Mouse (Mus musculus) lung, postnatal 4 days (tissue): Measurements from ENCODE around the gene 1700061G19Rik.

ENCODE experiments used
- DNase-seq, 2 experiments: peaks; one replicate each; pipeline ENCODE4 v3.0.0; 2021

The 1700061G19Rik gene

GRCm38 (mm10) chr17:56872512-56872911, 2.8 kb upstream of the 1700061G19Rik start:
- DNase-seq, result no peak

GRCm38 (mm10) chr17:56874237-56874636, 1.0 kb upstream of the 1700061G19Rik start, which contains the start of gene Acsbg2:
Gene Acsbg2, minus strand, starts transcription at chr17:56874447.
- DNase-seq, result no peak

GRCm38 (mm10) chr17:56876465-56876864, 1.2 kb downstream of the 1700061G19Rik start:
- no peak for DNase-seq

DNA sequence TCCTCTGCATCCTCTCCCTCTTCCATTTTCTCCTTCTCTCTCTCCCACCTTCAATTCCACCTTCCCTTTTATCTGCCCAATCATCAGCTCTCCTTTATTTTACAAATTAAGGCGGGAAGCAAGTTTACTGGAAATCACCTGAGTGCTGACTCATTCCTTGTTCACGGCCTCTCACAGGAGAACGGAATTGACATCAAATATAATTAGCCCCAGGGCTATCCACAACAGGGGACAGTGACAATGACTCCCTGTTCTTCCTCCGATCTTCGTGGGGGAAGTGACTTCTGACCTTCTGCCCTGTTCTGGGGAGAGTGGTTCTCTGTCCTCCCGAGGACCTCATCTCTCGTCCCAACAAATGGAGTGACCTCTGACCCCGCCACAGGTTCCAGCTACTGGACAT, 1.7 kb downstream of the 1700061G19Rik start:
- DNase-seq, result no peak

GRCm38 (mm10) chr17:56877426-56877825, 2.1 kb downstream of the 1700061G19Rik start:
- DNase-seq, result peak in 1 of 2 experiments; percentile 65

GRCm38 (mm10) chr17:56883612-56884011, 8.3 kb downstream of the 1700061G19Rik start:
- DNase-seq, result peak; percentile 47 to 53

DNA sequence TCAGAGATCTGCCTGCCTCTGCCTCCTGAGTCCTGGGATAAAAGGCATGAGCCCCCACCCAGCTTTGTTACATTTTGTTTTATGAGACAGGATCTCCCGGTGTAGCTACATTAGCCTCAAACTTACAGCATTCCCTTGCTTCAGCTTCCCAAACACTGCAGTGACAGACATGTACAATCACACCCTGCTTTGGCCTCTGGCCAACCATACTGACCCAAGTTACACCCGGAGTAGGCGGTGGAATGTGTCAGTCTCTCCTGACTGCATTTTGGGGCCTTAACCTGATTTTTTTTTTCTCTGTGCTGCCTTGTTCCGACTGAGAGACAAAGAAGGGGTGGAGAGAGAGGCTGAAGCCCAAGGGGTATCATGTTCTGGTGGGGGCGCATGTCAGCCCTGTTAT, 9.1 kb downstream of the 1700061G19Rik start:
- peak; percentile 55 to 58 for DNase-seq

- DNase-seq, result no peak
These were observed 9.5 kb downstream of the 1700061G19Rik start for GRCm38 (mm10) chr17:56884809-56885208.

DNA sequence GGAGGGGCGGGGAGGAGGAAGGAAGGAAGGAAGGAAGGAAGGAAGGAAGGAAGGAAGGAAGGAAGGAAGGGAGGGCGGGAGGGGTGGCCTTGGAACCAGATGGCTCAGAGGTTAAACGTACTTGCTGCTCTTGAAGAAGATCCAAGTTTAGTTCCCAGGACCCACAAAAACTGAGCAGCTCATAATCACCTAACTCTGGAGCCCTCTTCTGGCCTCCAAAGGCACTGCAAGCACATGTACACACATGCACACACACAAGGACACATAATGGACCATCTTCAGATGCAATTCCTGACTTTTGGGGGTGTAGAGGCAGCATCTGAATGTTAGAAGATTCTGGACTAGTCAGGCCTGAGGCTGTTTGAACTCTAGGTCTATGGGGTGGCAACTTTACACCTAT, 12.8 kb downstream of the 1700061G19Rik start:
- no peak for DNase-seq

- DNase-seq, result no peak
These were observed 14.7 kb downstream of the 1700061G19Rik start for GRCm38 (mm10) chr17:56890018-56890417.

- no peak for DNase-seq
These were observed 20.2 kb downstream of the 1700061G19Rik start for GRCm38 (mm10) chr17:56895368-56895918.

GRCm38 (mm10) chr17:56896513-56897129, 21.3 kb downstream of the 1700061G19Rik start:
- no peak for DNase-seq

GRCm38 (mm10) chr17:56897630-56898195, 22.4 kb downstream of the 1700061G19Rik start:
- DNase-seq, result peak; percentile 81 to 87

DNA sequence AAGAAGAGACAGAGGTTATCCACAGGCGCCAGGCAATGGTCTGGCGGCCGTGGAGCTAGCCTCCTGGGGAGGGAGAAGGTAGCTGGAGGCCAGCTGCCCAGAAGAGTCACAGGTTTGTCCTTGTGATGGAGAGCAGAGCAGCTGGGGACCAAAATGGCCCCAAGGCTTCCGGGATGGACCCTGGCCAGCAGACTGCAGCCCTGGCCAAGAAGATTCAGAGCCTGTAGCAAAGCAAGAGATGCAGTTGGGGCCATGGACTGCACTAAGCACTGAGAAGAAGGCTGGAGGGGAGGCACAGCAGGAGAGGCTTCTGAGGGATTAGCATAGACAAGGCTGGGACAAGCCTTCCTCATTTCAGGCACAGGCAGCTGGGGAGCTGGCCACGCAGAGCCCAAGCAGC, 27.4 kb downstream of the 1700061G19Rik start:
- no peak for DNase-seq

DNA sequence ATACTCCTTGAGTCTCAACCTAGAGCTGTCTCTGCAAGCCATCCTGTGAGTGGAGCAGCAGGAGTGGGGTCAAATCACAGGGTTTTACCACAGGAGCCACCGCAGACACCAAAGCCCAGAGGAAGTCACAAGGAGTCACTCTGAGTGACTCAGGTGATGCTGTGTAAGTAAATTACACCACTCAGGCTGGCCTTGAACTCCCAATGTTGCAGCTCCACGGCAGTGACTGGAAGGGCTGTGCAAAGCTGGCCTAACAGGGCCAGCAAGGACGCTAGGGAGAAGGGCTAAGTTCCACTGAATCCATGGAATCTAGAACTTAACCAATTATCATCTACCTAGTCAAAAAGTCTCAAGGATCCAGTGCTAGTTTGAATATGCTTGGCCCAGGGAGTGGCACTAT, 30.9 kb downstream of the 1700061G19Rik start:
- no peak for DNase-seq

GRCm38 (mm10) chr17:56907096-56907495, 31.8 kb downstream of the 1700061G19Rik start:
- DNase-seq, result peak; percentile 87 to 93

DNA sequence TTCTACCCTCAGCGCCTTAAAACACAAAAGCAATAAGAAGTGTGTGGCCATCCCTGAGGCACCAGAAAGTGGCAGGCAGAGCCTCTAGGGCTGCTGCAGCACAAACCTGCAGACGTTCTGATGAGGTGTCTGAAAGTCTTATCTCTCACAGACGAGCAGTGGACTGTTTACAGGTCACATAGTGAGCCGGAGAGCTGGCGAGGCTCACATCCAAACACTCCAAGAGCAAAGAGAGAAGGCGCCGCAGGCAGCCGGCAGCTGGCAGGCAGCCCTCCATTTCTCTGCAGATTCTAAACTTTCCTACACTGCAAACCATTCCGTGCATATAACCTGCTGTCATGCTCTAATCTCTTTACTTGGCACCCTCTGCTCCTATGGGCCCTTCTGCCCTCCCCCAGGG, 32.6 kb downstream of the 1700061G19Rik start:
- peak; percentile 42 to 72 for DNase-seq

- DNase-seq, result peak in 1 of 2 experiments; percentile 46
These were observed 34.5 kb downstream of the 1700061G19Rik start for GRCm38 (mm10) chr17:56909764-56910163.

DNA sequence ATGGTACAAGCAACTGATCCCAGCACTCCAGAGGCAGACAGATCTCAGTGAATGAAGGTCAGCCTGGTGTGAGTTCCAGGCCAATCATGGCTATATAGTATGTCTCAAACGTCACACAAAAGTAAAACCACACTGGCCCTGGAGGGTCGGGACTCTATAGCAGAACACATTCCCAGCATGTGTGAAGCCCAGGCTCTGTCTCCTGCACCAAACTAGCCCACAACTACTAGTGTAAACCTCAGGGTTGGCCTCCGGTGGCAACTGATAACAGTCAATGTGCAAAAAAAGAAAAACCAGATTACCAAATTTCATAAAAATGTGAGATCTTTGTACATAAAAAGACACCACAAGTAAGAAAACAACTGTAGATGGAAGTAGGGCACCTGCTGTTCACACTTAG, 37.7 kb downstream of the 1700061G19Rik start:
- no peak for DNase-seq

DNA sequence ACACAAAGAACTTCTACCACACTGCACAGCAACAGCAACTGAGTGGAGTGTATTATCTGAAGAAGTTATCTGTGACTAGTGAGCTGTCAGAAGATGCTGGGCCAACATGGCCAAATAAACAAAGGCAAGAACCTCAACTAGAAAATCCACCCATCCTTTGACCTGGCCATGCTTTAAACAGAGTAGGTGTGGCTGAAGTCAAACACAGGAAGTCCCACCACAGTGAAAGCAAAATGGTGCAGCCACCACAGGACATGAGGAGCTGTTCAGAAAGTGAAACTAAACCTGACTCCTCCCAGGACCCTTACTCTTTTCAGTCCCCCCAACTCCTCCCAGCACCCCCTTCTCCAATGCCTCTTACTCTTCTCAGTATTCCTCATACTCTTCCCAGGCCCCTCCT, 38.2 kb downstream of the 1700061G19Rik start:
- no peak for DNase-seq

DNA sequence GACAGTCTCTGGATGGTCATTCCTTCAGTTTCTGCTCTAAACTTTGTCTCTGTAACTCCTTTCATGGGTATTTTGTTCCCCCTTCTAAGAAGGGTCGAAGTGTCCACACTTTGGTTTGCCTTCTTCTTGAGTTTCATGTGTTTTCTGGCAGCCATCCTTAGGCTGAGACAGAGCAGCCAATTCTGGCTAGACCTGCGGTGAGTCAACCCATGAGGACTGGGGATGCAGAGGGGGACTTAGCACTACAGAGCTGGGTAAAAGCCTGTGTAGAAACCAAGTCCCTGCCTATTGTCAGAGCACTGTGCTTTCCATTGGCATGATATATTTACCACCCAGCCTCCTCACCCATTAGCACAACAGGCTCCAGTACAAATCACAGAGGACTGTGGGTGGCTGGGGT, 41.9 kb downstream of the 1700061G19Rik start:
- no peak for DNase-seq

- DNase-seq, result peak in 1 of 2 experiments; percentile 62
These were observed 44.4 kb downstream of the 1700061G19Rik start for GRCm38 (mm10) chr17:56919725-56920124.

DNA sequence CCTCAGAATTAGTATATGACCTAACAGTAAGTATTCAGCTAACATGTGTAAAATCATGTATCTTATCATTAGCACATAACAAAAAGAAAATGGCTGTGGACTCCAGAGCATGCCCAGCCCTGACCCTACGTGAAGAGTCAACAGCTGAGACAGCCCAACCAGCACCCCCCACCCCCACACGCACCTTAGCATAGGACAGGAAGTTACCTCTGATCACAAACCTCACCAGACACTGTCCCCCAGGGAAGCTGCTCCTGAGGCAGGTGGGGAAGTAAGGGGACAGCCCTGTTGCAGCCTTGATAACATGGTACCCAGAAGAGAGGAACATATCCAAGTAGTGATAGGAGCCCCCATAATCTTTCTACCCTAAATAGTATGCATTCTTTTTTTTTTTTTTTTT, 50.7 kb downstream of the 1700061G19Rik start:
- no peak for DNase-seq

DNA sequence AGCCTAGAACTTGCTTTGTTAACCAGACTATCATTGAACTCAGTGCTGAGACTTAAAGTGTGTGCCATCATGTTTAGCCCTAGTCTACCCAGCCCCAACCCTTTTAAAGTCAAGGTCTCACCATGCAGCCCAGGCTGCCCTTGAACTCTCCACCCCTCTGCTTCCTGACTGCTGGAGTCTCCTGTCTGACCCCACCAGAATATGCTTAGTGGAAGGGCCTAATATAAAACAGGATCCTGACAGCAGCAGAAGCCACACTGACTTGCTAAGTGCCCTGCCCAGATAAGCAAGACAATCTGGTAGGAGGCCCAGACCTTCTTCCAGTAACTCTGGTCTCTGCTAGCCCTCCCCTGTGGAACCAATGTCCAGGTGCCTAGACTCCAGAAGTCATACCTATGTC, 53.8 kb downstream of the 1700061G19Rik start:
- no peak for DNase-seq
